Mouse (Mus musculus): ENCODE results near the gene Nt5dc3. TPM values are rescaled to one million over a fixed set of nuclear protein-coding genes. Genes with fewer than 3 reads are reported as not detected.

Gene Nt5dc3
- polyA plus RNA-seq, 1 experiment from 2014 or later: 1.3 TPM

DNA sequence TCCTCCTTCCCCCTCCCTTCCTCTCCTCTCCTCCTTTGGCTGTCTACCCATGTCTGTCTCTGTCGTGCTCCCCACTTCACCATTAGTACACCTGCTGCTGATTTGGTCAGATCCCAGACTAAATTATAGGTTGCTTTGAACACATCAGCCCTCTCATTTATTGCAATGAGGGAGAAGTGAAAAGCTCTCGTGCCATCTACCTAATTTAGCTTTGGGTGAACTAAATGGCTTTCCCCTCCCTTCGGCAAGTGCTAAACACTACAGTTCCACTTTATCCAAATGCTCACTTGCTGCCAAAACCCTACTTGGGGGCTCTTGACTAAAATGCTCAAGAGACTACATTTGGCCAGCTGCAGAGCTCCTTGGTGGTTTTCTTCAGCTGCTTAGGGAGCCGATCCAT, 58.0 kb downstream of the Nt5dc3 start:
- H3K9me3 ChIP-seq (ENCODE audit: control insufficient read depth, low read length): no peaks in the 10 kb centered on the region
- ATAC-seq (replicated peaks; ENCODE audit: low FRiP score): no peak
- WGBS: 89% methylated on average over 4 of the region's 4 CpGs

DNA sequence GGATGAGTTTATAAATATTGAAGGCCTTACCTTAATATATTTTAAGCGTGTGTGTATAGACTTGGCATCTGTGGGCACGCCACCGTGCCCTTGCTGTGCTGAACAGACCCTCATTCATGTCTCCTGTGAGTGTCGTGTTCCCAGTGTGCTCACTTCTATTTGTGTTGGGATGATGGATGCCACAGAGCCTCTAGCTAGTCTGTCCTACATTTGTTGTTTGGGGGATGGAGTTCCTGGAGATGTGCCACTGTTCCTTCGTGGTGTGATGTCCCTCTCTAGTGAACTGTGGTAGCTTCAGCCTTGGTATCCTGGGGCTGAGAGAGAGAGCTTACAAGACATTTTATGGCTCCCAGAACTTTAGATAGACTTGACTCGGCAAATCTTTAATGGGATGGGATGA, 60.0 kb downstream of the Nt5dc3 start:
- no peak for DNase-seq (ENCODE audit: low spot score)
- no peaks in the 10 kb centered on the region for H3K36me3 ChIP-seq (ENCODE audit: control insufficient read depth, insufficient read depth, low read length)
- no peaks in the 10 kb centered on the region for H3K4me1 ChIP-seq (replicated peaks; ENCODE audit: control insufficient read depth, insufficient read depth, low read length)
- H3K9me3 ChIP-seq (ENCODE audit: control insufficient read depth, low read length): no peaks in the 10 kb centered on the region
- no peak overlapping the region for H3K4me2 ChIP-seq
- 0 out of 2 replicates have a peak, but pooled peaks cover 3% of the 10 kb centered on the region for H3K27me3 ChIP-seq (replicated peaks; ENCODE audit: control insufficient read depth, insufficient read depth, low read length)
- WGBS: 89% methylated on average over 6 of the region's 6 CpGs
- H3K9ac ChIP-seq (ENCODE audit: low read depth, low read length): no peak overlapping the region
- no peak overlapping the region for H3K27ac ChIP-seq (ENCODE audit: low read depth, low read length)
- ATAC-seq (replicated peaks; ENCODE audit: low FRiP score): no peak
- no peak overlapping the region for H3K4me3 ChIP-seq (ENCODE audit: low read depth, low read length)

More for the DNA sequence above, 58.0 kb downstream of the Nt5dc3 start:
- Histone ChIP-seq H3K4me3 (ENCODE audit: low read depth, low read length) (no peak overlapping the region), H3K27ac (ENCODE audit: low read depth, low read length) (no peak overlapping the region), H3K4me1 (replicated peaks; ENCODE audit: control insufficient read depth, insufficient read depth, low read length) (no peaks in the 10 kb centered on the region), H3K36me3 (ENCODE audit: control insufficient read depth, insufficient read depth, low read length) (no peaks in the 10 kb centered on the region), H3K9ac (ENCODE audit: low read depth, low read length) (no peak overlapping the region), H3K27me3 (replicated peaks; ENCODE audit: control insufficient read depth, insufficient read depth, low read length) (no peaks in the 10 kb centered on the region), H3K4me2 (no peak overlapping the region)
- no peak for DNase-seq (ENCODE audit: low spot score)

- Histone ChIP-seq H3K27ac (ENCODE audit: low read depth, low read length) (no peak overlapping the region), H3K4me1 (replicated peaks; ENCODE audit: control insufficient read depth, insufficient read depth, low read length) (no peaks in the 10 kb centered on the region), H3K27me3 (replicated peaks; ENCODE audit: control insufficient read depth, insufficient read depth, low read length) (0 out of 2 replicates have a peak, but pooled peaks cover 3% of the 10 kb centered on the region), H3K9me3 (ENCODE audit: control insufficient read depth, low read length) (no peaks in the 10 kb centered on the region), H3K4me2 (no peak overlapping the region), H3K4me3 (ENCODE audit: low read depth, low read length) (no peak overlapping the region), H3K9ac (ENCODE audit: low read depth, low read length) (no peak overlapping the region), H3K36me3 (ENCODE audit: control insufficient read depth, insufficient read depth, low read length) (no peaks in the 10 kb centered on the region)
- no peak for DNase-seq (ENCODE audit: low spot score)
- ATAC-seq (replicated peaks; ENCODE audit: low FRiP score): no peak
- WGBS: 76% methylated on average over 5 of the region's 5 CpGs
These were observed 63.9 kb downstream of the Nt5dc3 start for GRCm38 (mm10) chr10:86842659-86843058.

DNA sequence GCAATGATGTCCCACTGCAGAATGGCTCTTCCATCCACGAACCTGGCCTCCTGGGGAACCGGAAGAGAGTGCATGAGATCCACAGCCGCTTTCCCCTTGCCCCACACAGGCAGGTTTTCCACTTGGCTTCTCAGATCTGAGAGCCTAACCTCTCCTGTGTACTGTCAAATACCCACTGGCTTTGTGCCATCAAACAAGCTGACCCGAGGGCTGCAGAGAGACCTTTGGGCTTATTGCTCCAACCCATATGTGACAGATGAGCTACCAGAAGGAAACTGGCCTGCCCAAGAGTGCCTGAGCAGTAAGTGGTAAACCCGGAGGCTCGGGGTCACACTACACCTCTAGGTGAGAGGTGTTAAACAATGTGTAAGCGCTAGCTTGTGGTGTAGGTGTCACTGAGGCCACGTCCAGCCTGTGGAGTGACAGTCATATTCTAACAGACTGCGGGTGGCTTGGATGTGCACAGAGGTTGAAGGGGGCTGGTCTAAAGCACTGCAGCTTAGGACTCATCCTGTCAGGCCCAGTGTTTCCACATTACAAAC, 68.2 kb downstream of the Nt5dc3 start:
- H3K36me3 ChIP-seq (ENCODE audit: control insufficient read depth, insufficient read depth, low read length): no peaks in the 10 kb centered on the region
- H3K4me2 ChIP-seq: no peak overlapping the region
- H3K9me3 ChIP-seq (ENCODE audit: control insufficient read depth, low read length): no peaks in the 10 kb centered on the region
- no peak overlapping the region for H3K4me3 ChIP-seq (ENCODE audit: low read depth, low read length)
- WGBS: 75% methylated on average over 9 of the region's 9 CpGs
- 0 out of 2 replicates have a peak, but pooled peaks cover 1% of the 10 kb centered on the region for H3K27me3 ChIP-seq (replicated peaks; ENCODE audit: control insufficient read depth, insufficient read depth, low read length)
- DNase-seq (ENCODE audit: low spot score): no peak
- no peak for ATAC-seq (replicated peaks; ENCODE audit: low FRiP score)
- H3K4me1 ChIP-seq (replicated peaks; ENCODE audit: control insufficient read depth, insufficient read depth, low read length): no peaks in the 10 kb centered on the region
- no peak overlapping the region for H3K9ac ChIP-seq (ENCODE audit: low read depth, low read length)
- no peak overlapping the region for H3K27ac ChIP-seq (ENCODE audit: low read depth, low read length)

DNA sequence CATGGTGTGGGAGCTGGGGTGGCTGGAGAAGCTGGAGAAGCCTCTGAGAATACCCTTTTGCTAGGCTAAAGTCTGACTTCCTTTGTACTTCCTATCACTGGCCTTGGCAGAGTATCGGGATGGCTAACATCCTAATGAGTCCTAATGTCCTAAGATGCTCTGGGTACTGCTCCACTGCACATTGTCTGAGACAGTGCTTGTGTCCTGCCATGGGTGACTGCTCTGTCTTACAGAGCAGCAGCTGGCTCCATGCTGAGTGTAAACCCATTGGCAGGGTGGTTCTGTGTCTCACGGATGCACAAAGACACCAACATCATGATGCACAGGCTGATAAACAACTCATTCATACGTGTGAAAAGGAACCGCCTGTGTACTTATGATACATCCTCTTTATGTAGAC, 70.3 kb downstream of the Nt5dc3 start:
- no peaks in the 10 kb centered on the region for H3K4me1 ChIP-seq (replicated peaks; ENCODE audit: control insufficient read depth, insufficient read depth, low read length)
- no peak overlapping the region for H3K9ac ChIP-seq (ENCODE audit: low read depth, low read length)
- H3K36me3 ChIP-seq (ENCODE audit: control insufficient read depth, insufficient read depth, low read length): no peaks in the 10 kb centered on the region
- H3K27me3 ChIP-seq (replicated peaks; ENCODE audit: control insufficient read depth, insufficient read depth, low read length): no peaks in the 10 kb centered on the region
- ATAC-seq (replicated peaks; ENCODE audit: low FRiP score) (no peak), DNase-seq (ENCODE audit: low spot score) (no peak)
- no peaks in the 10 kb centered on the region for H3K9me3 ChIP-seq (ENCODE audit: control insufficient read depth, low read length)
- H3K4me3 ChIP-seq (ENCODE audit: low read depth, low read length): no peak overlapping the region
- 81% methylated on average over 4 of the region's 4 CpGs for WGBS
- H3K27ac ChIP-seq (ENCODE audit: low read depth, low read length): no peak overlapping the region
- H3K4me2 ChIP-seq: no peak overlapping the region

GRCm38 (mm10) chr10:86849508-86849907, 70.7 kb downstream of the Nt5dc3 start:
- Histone ChIP-seq H3K9ac (ENCODE audit: low read depth, low read length) (no peak overlapping the region), H3K27me3 (replicated peaks; ENCODE audit: control insufficient read depth, insufficient read depth, low read length) (no peaks in the 10 kb centered on the region), H3K9me3 (ENCODE audit: control insufficient read depth, low read length) (no peaks in the 10 kb centered on the region), H3K27ac (ENCODE audit: low read depth, low read length) (no peak overlapping the region), H3K4me3 (ENCODE audit: low read depth, low read length) (no peak overlapping the region), H3K36me3 (ENCODE audit: control insufficient read depth, insufficient read depth, low read length) (no peaks in the 10 kb centered on the region), H3K4me2 (no peak overlapping the region), H3K4me1 (replicated peaks; ENCODE audit: control insufficient read depth, insufficient read depth, low read length) (no peaks in the 10 kb centered on the region)
- WGBS: 80% methylated on average over 4 of the region's 4 CpGs
- ATAC-seq (replicated peaks; ENCODE audit: low FRiP score) (no peak), DNase-seq (ENCODE audit: low spot score) (no peak)

- DNase-seq (ENCODE audit: low spot score) (no peak), ATAC-seq (replicated peaks; ENCODE audit: low FRiP score) (no peak)
- no peak overlapping the region for H3K4me2 ChIP-seq
- no peak overlapping the region for H3K9ac ChIP-seq (ENCODE audit: low read depth, low read length)
- 80% methylated on average over 6 of the region's 6 CpGs for WGBS
- H3K27ac ChIP-seq (ENCODE audit: low read depth, low read length): no peak overlapping the region
- H3K4me1 ChIP-seq (replicated peaks; ENCODE audit: control insufficient read depth, insufficient read depth, low read length): no peaks in the 10 kb centered on the region
- H3K4me3 ChIP-seq (ENCODE audit: low read depth, low read length): no peak overlapping the region
- H3K9me3 ChIP-seq (ENCODE audit: control insufficient read depth, low read length): no peaks in the 10 kb centered on the region
- H3K27me3 ChIP-seq (replicated peaks; ENCODE audit: control insufficient read depth, insufficient read depth, low read length): no peaks in the 10 kb centered on the region
- H3K36me3 ChIP-seq (ENCODE audit: control insufficient read depth, insufficient read depth, low read length): no peaks in the 10 kb centered on the region
These were observed 73.4 kb downstream of the Nt5dc3 start for GRCm38 (mm10) chr10:86852160-86852559.

DNA sequence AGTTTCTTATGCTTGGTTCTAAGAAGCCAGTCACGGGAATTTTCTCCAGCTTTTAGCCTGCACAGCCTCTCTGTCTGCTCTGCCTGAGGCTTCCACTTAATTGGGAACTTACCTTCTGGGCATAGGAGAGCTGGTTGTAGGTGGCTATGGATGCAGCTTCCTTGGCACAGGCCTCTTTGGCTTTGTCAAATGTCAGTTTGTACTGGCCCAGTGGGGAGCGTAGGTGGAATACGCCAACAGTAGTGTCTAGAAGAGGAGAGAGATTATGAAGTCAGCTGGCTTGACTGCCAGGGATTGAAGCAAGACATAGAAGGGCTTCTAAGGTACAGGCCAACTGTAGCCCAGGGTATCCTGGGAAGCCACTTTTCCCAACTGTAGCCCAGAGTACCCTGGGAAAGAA, 74.6 kb downstream of the Nt5dc3 start:
- DNase-seq (ENCODE audit: low spot score) (no peak), ATAC-seq (replicated peaks; ENCODE audit: low FRiP score) (no peak)
- H3K4me1 ChIP-seq (replicated peaks; ENCODE audit: control insufficient read depth, insufficient read depth, low read length): no peaks in the 10 kb centered on the region
- WGBS: 85% methylated on average over 3 of the region's 3 CpGs
- H3K27ac ChIP-seq (ENCODE audit: low read depth, low read length): no peak overlapping the region
- no peaks in the 10 kb centered on the region for H3K9me3 ChIP-seq (ENCODE audit: control insufficient read depth, low read length)
- H3K4me2 ChIP-seq: no peak overlapping the region
- no peaks in the 10 kb centered on the region for H3K36me3 ChIP-seq (ENCODE audit: control insufficient read depth, insufficient read depth, low read length)
- H3K4me3 ChIP-seq (ENCODE audit: low read depth, low read length): no peak overlapping the region
- H3K27me3 ChIP-seq (replicated peaks; ENCODE audit: control insufficient read depth, insufficient read depth, low read length): no peaks in the 10 kb centered on the region
- no peak overlapping the region for H3K9ac ChIP-seq (ENCODE audit: low read depth, low read length)

DNA sequence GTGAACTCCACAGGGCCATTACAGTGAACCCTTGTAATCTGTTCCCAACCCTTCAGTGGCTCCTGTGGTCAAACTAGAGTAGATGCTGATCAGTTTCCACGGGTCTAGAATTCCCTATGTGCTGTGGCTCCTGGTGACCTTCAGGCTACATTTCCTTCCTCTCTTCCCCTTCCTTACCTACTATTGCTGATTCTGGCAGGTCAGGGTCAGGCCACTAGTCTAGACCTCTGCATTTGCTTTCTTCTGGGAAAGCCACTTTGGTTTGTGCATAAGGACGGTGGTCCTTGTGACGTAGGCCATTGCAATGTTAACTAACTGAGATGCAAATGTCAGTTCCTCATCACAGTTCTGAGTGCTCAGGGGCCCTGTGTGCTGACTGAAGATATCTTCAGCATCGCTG, 81.6 kb downstream of the Nt5dc3 start:
- ATAC-seq (replicated peaks; ENCODE audit: low FRiP score) (no peak), DNase-seq (ENCODE audit: low spot score) (no peak)
- no peaks in the 10 kb centered on the region for H3K27me3 ChIP-seq (replicated peaks; ENCODE audit: control insufficient read depth, insufficient read depth, low read length)
- no peak overlapping the region for H3K9ac ChIP-seq (ENCODE audit: low read depth, low read length)
- no peaks in the 10 kb centered on the region for H3K4me1 ChIP-seq (replicated peaks; ENCODE audit: control insufficient read depth, insufficient read depth, low read length)
- H3K36me3 ChIP-seq (ENCODE audit: control insufficient read depth, insufficient read depth, low read length): no peaks in the 10 kb centered on the region
- H3K9me3 ChIP-seq (ENCODE audit: control insufficient read depth, low read length): no peaks in the 10 kb centered on the region
- 68% methylated on average over 4 of the region's 4 CpGs for WGBS
- H3K4me3 ChIP-seq (ENCODE audit: low read depth, low read length): no peak overlapping the region
- H3K4me2 ChIP-seq: no peak overlapping the region
- no peak overlapping the region for H3K27ac ChIP-seq (ENCODE audit: low read depth, low read length)
